Mouse (Mus musculus) liver, embryonic 14.5 days (tissue): Measurements from ENCODE around the gene Lhb. TPM values are rescaled to one million over a fixed set of nuclear protein-coding genes. Genes with fewer than 3 reads are reported as not detected.

Experiments
- ATAC-seq: fragments of 200-750 bp; cut with Nextera tagmentation; 2 replicates; pipeline ENCODE4 v1.8.0; 2017; ENCODE audit warnings: moderate number of reproducible peaks, mild to moderate bottlenecking, moderate library complexity; ENCODE audit not compliant: insufficient read depth
- DNase-seq, 3 experiments: peaks; one replicate each; pipeline ENCODE4 v3.0.0-alpha.2; 2012 to 2013; ENCODE audit warnings: low read depth in 3 of 3, low spot score in 3 of 3
- H3K27ac ChIP-seq: fragments of 300-500 bp; sonication (generic); 2 replicates; pipeline ENCODE4 v1.5.1; 2014; ENCODE audit warnings: moderate library complexity, mild to moderate bottlenecking, control low read depth, inconsistent platforms
- H3K27me3 ChIP-seq: fragments of 300-500 bp; sonication (generic); 2 replicates; pipeline ENCODE4 v1.6.1; 2014; ENCODE audit warnings: mild to moderate bottlenecking, low read length, moderate library complexity; ENCODE audit not compliant: control insufficient read depth, insufficient read depth
- H3K36me3 ChIP-seq: fragments of 300-500 bp; sonication (generic); replicated peaks from 2 replicates; pipeline ENCODE4 v1.6.1; 2014; ENCODE audit warnings: low read depth; ENCODE audit not compliant: control insufficient read depth, insufficient read depth
- H3K4me1 ChIP-seq, 2 experiments: fragments of 200-500 bp in 1 of 2; fragments of 300-500 bp in 1 of 2; sonication (generic) in 1 of 2; replicated peaks; 2 replicates each; pipeline ENCODE4 v1.6.1; 2012 to 2014; ENCODE audit warnings: antibody characterized with exemption in 1 of 2, inconsistent platforms in 1 of 2, low read length in 1 of 2; ENCODE audit not compliant: control insufficient read depth in 2 of 2, insufficient read depth in 2 of 2
- H3K4me2 ChIP-seq: fragments of 300-500 bp; sonication (generic); 2 replicates; pipeline ENCODE4 v1.6.1; 2014; ENCODE audit warnings: low read depth, mild to moderate bottlenecking, control low read depth, moderate library complexity
- H3K4me3 ChIP-seq, 2 experiments: fragments of 200-500 bp in 1 of 2; fragments of 300-500 bp in 1 of 2; sonication (generic) in 1 of 2; 2 replicates each; pipeline ENCODE4 v1.5.1; 2012 to 2014; ENCODE audit warnings: low read depth in 2 of 2, low read length in 2 of 2, mild to moderate bottlenecking in 2 of 2, control low read depth in 1 of 2, inconsistent platforms in 1 of 2, moderate library complexity in 1 of 2; ENCODE audit not compliant: insufficient read depth in 1 of 2
- H3K9ac ChIP-seq: fragments of 300-500 bp; sonication (generic); replicated peaks from 2 replicates; pipeline ENCODE4 v1.6.1; 2014; ENCODE audit warnings: mild to moderate bottlenecking, control low read depth, moderate library complexity
- H3K9me3 ChIP-seq: fragments of 300-500 bp; sonication (generic); 2 replicates; pipeline ENCODE4 v1.6.1; 2016; ENCODE audit warnings: low read length, mixed read lengths; ENCODE audit not compliant: control insufficient read depth
- CTCF ChIP-seq: IDR thresholded peaks from 2 replicates; pipeline ENCODE4 v1.5.1; 2016; ENCODE audit warnings: antibody characterized with exemption, low read depth, control low read depth
- EP300 ChIP-seq: IDR thresholded peaks from 2 replicates; pipeline ENCODE4 v1.6.1; 2016; ENCODE audit warnings: antibody characterized with exemption, low read depth
- WGBS: fragments of 180-500 bp; shearing (Covaris S2); extraction: QIAGEN DNeasy Blood & Tissue Kit; methylation state at CpG from one replicate; pipeline ENCODE4 v1.1.7; 2014; ENCODE audit not compliant: insufficient replicate concordance; 5-methylcytosine and 5-hydroxymethylcytosine counted together
- polyA plus RNA-seq, 2 experiments: library from polyadenylated mRNA; depleted of rRNA in 1 of 2; stranded (reverse) in 1 of 2; unstranded in 1 of 2; fragments of >200 nt; fragmentation: Nextera tagmentation in 1 of 2; extraction: Ambion mirVana in 1 of 2; gene quantifications; 2 replicates each; pipeline versions ENCODE4 v1.2.1 to v1.2.3; 2012 to 2014

Lhb gene
- polyA plus RNA-seq, 2 experiments, result not detected

- H3K9ac ChIP-seq, result no peak overlapping the region
- H3K27ac ChIP-seq, result no peak overlapping the region
- H3K4me2 ChIP-seq, result no peak overlapping the region
- no peak overlapping the region for H3K4me3 ChIP-seq
- H3K4me1 ChIP-seq, result no peaks in the 10 kb centered on the region
- no peak for ATAC-seq
- WGBS, result 57% methylated on average over 7 of the region's 7 CpGs
- no peak for TF ChIP-seq EP300
- TF ChIP-seq CTCF, result no peak
- H3K27me3 ChIP-seq, result peaks cover 80% of the 10 kb centered on the region
- H3K36me3 ChIP-seq, result no peaks in the 10 kb centered on the region
- DNase-seq, result no peak
- H3K9me3 ChIP-seq, result no peaks in the 10 kb centered on the region
These were observed 12.3 kb upstream of the Lhb start for GRCm38 (mm10) chr7:45408351-45408750.

GRCm38 (mm10) chr7:45408949-45409348 lies 11.7 kb upstream of the Lhb start:
- no peaks in the 10 kb centered on the region for H3K9me3 ChIP-seq
- 69% methylated on average over 17 of the region's 17 CpGs for WGBS

GRCm38 (mm10) chr7:45409497-45410163 lies 11.0 kb upstream of the Lhb start:
- no peaks in the 10 kb centered on the region for H3K9me3 ChIP-seq
- H3K9ac ChIP-seq, result no peak overlapping the region
- H3K27ac ChIP-seq, result no peak overlapping the region
- H3K36me3 ChIP-seq, result no peaks in the 10 kb centered on the region
- ATAC-seq, result no peak
- DNase-seq, result no peak
- no peak overlapping the region for H3K4me2 ChIP-seq
- WGBS, result 69% methylated on average over 8 of the region's 8 CpGs
- TF ChIP-seq EP300 (no peak), CTCF (no peak)
- no peak overlapping the region for H3K4me3 ChIP-seq
- H3K4me1 ChIP-seq, result no peaks in the 10 kb centered on the region
- peaks cover 92% of the 10 kb centered on the region for H3K27me3 ChIP-seq

More at GRCm38 (mm10) chr7:45408949-45409348, 11.7 kb upstream of the Lhb start:
- DNase-seq, result no peak
- no peak overlapping the region for H3K4me2 ChIP-seq
- TF ChIP-seq EP300 (no peak), CTCF (no peak)
- no peak overlapping the region for H3K9ac ChIP-seq
- H3K4me3 ChIP-seq, result no peak overlapping the region
- H3K36me3 ChIP-seq, result no peaks in the 10 kb centered on the region
- H3K27ac ChIP-seq, result no peak overlapping the region
- no peaks in the 10 kb centered on the region for H3K4me1 ChIP-seq
- no peak for ATAC-seq
- peaks cover 86% of the 10 kb centered on the region for H3K27me3 ChIP-seq

- 53% methylated on average over 2 of the region's 2 CpGs for WGBS
- TF ChIP-seq EP300 (no peak), CTCF (no peak)
- no peak overlapping the region for H3K4me3 ChIP-seq
These were observed 8.2 kb upstream of the Lhb start for GRCm38 (mm10) chr7:45412421-45412820.

GRCm38 (mm10) chr7:45413113-45413863 lies 7.3 kb upstream of the Lhb start, which contains the start of gene Ntf5:
Gene Ntf5, plus strand, starts transcription at chr7:45413695.
- no peak for DNase-seq
- Histone ChIP-seq H3K36me3 (no peaks in the 10 kb centered on the region), H3K4me1 (no peaks in the 10 kb centered on the region), H3K9ac (no peak within 1 kb of the TSS), H3K4me3 (peak within 1 kb of the TSS in 1 of 2 experiments; percentile 43; a peak in 2 of 4 replicates), H3K27ac (no peak within 1 kb of the TSS), H3K4me2 (peak within 1 kb of the TSS; percentile 59), H3K9me3 (no peaks in the 10 kb centered on the region), H3K27me3 (peaks cover 96% of the 10 kb centered on the region)
- ATAC-seq, result no peak
- TF ChIP-seq EP300 (no peak), CTCF (no peak)
- WGBS, result 4% methylated on average over 43 of the region's 45 CpGs

More at GRCm38 (mm10) chr7:45412421-45412820, 8.2 kb upstream of the Lhb start:
- Histone ChIP-seq H3K9ac (no peak overlapping the region), H3K4me2 (no peak overlapping the region), H3K27me3 (peaks cover 96% of the 10 kb centered on the region), H3K27ac (no peak overlapping the region), H3K9me3 (no peaks in the 10 kb centered on the region), H3K4me1 (no peaks in the 10 kb centered on the region), H3K36me3 (no peaks in the 10 kb centered on the region)
- no peak for ATAC-seq
- DNase-seq, result no peak
